Mouse (Mus musculus) cerebellum, adult 2 months (tissue): ENCODE data around the gene 1110012L19Rik.

Experiments used
- CTCF ChIP-seq: fragments of 200-500 bp; IDR thresholded peaks from 2 replicates; pipeline ENCODE4 v1.5.1; 2011; ENCODE audit warnings: low read depth, mild to moderate bottlenecking, control low read depth, low read length, moderate library complexity, borderline replicate concordance; ENCODE audit not compliant: insufficient read depth
- POLR2A ChIP-seq: fragments of 200-500 bp; IDR thresholded peaks from 2 replicates; pipeline ENCODE4 v1.6.1; 2011; ENCODE audit warnings: low read length, control low read depth, borderline replicate concordance; ENCODE audit not compliant: insufficient read depth

DNA sequence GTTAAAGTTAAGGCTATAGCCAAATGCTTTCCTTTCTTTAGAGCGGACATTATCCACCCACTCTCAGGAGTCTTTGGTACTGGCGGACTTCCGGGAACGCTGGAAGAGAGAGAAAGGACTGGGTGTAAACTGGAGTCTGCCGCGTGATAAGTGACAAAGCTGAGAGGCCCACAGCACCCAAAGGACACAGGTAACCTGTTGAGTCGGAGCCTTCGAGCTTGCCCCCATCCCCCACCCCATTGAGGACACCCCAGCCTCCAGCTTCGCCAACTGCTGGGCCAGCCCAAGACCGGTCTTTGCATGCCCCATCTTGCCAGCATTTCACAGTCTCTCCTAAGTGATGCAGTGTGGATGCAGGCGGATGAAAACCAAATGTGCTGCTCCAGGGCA, 280 bp downstream of the 1110012L19Rik start:
- TF ChIP-seq CTCF (no peak), POLR2A (no peak)
